Mouse (Mus musculus): Measurements from ENCODE around the gene Kcnk3.

Gene Kcnk3

GRCm38 (mm10) chr5:30628511-30628910 is 40.5 kb downstream of the Kcnk3 start:
- in situ Hi-C loops (cut with MboI; ENCODE audit: unreplicated experiment in 2 of 2): no loop called here

- in situ Hi-C loops (cut with MboI; ENCODE audit: unreplicated experiment in 2 of 2): loop anchor here (10.0 kb wide), 3 partner anchors 206 to 416 kb away; no protein-coding TSS in a partner anchor
Measured at GRCm38 (mm10) chr5:30630401-30630800, 42.4 kb downstream of the Kcnk3 start.

- in situ Hi-C loops (cut with MboI; ENCODE audit: unreplicated experiment in 2 of 2): loop anchor here (10.0 kb wide), 3 partner anchors 207 to 417 kb away; no protein-coding TSS in a partner anchor
Measured at GRCm38 (mm10) chr5:30632134-30632533, 44.2 kb downstream of the Kcnk3 start.

- in situ Hi-C loops (cut with MboI; ENCODE audit: unreplicated experiment in 2 of 2): loop anchor here (5.0 to 10.0 kb wide), 4 partner anchors 120 to 422 kb away; no protein-coding TSS in a partner anchor
Measured at GRCm38 (mm10) chr5:30636994-30637393, 49.0 kb downstream of the Kcnk3 start.

GRCm38 (mm10) chr5:30638041-30638440 is 50.1 kb downstream of the Kcnk3 start:
- in situ Hi-C loops (cut with MboI; ENCODE audit: unreplicated experiment in 2 of 2): loop anchor here (5.0 to 10.0 kb wide), 4 partner anchors 121 to 423 kb away; no protein-coding TSS in a partner anchor

GRCm38 (mm10) chr5:30643477-30644179 is 55.7 kb downstream of the Kcnk3 start:
- in situ Hi-C loops (cut with MboI; ENCODE audit: unreplicated experiment in 2 of 2): loop anchor here (10.0 kb wide), 3 partner anchors 219 to 429 kb away; partner anchors contain the start of gene Selenoi (in 1 of the 2)

GRCm38 (mm10) chr5:30646036-30646435 is 58.1 kb downstream of the Kcnk3 start:
- in situ Hi-C loops (cut with MboI; ENCODE audit: unreplicated experiment in 2 of 2): loop anchor here (10.0 kb wide), 3 partner anchors 221 to 431 kb away; partner anchors contain the start of gene Selenoi (in 1 of the 2)

- in situ Hi-C loops (cut with MboI; ENCODE audit: unreplicated experiment in 2 of 2): loop anchor here (10.0 kb wide), 3 partner anchors 223 to 433 kb away; partner anchors contain the start of gene Selenoi (in 1 of the 2)
Measured at GRCm38 (mm10) chr5:30647396-30647795, 59.4 kb downstream of the Kcnk3 start.

- in situ Hi-C loops (cut with MboI; ENCODE audit: unreplicated experiment in 2 of 2): loop anchor here (10.0 kb wide), 3 partner anchors 223 to 433 kb away; partner anchors contain the start of gene Selenoi (in 1 of the 2)
Measured at GRCm38 (mm10) chr5:30647815-30648560, 60.0 kb downstream of the Kcnk3 start, which contains the start of gene Slc35f6. Gene Slc35f6, plus strand, starts transcription at chr5:30647933.

- in situ Hi-C loops (cut with MboI; ENCODE audit: unreplicated experiment in 2 of 2): loop anchor here (10.0 kb wide), 3 partner anchors 225 to 435 kb away; partner anchors contain the start of gene Selenoi (in 1 of the 2)
Measured at GRCm38 (mm10) chr5:30649558-30649957, 61.6 kb downstream of the Kcnk3 start.

GRCm38 (mm10) chr5:30650756-30651155 is 62.8 kb downstream of the Kcnk3 start:
- in situ Hi-C loops (cut with MboI; ENCODE audit: unreplicated experiment in 2 of 2): no loop called here

GRCm38 (mm10) chr5:30651554-30651953 is 63.6 kb downstream of the Kcnk3 start:
- in situ Hi-C loops (cut with MboI; ENCODE audit: unreplicated experiment in 2 of 2): no loop called here

- in situ Hi-C loops (cut with MboI; ENCODE audit: unreplicated experiment in 2 of 2): no loop called here
Measured at GRCm38 (mm10) chr5:30653246-30653645, 65.3 kb downstream of the Kcnk3 start.

GRCm38 (mm10) chr5:30655042-30655441 is 67.1 kb downstream of the Kcnk3 start:
- in situ Hi-C loops (cut with MboI; ENCODE audit: unreplicated experiment in 2 of 2): no loop called here

- in situ Hi-C loops (cut with MboI; ENCODE audit: unreplicated experiment in 2 of 2): no loop called here
Measured at GRCm38 (mm10) chr5:30655526-30656195, 67.7 kb downstream of the Kcnk3 start.

- in situ Hi-C loops (cut with MboI; ENCODE audit: unreplicated experiment in 2 of 2): no loop called here
Measured at GRCm38 (mm10) chr5:30659042-30659441, 71.1 kb downstream of the Kcnk3 start.

- in situ Hi-C loops (cut with MboI; ENCODE audit: unreplicated experiment in 2 of 2): no loop called here
Measured at GRCm38 (mm10) chr5:30660278-30660677, 72.3 kb downstream of the Kcnk3 start.

GRCm38 (mm10) chr5:30660813-30661212 is 72.8 kb downstream of the Kcnk3 start:
- in situ Hi-C loops (cut with MboI; ENCODE audit: unreplicated experiment in 2 of 2): no loop called here

- in situ Hi-C loops (cut with MboI; ENCODE audit: unreplicated experiment in 2 of 2): no loop called here
Measured at GRCm38 (mm10) chr5:30665360-30665759, 77.4 kb downstream of the Kcnk3 start.

- in situ Hi-C loops (cut with MboI; ENCODE audit: unreplicated experiment in 2 of 2): no loop called here
Measured at GRCm38 (mm10) chr5:30665968-30666367, 78.0 kb downstream of the Kcnk3 start.

Measured in v-Abl transformed pro-B cells (cell line).